Mouse (Mus musculus): ENCODE measurements at regions not wholly inside any gene's neighbourhood (a gene's known extent, or its start where the extent isn't known, plus 50 kb on each side); places are given as distances from the start of the nearest gene placed in this dataset.

DNA sequence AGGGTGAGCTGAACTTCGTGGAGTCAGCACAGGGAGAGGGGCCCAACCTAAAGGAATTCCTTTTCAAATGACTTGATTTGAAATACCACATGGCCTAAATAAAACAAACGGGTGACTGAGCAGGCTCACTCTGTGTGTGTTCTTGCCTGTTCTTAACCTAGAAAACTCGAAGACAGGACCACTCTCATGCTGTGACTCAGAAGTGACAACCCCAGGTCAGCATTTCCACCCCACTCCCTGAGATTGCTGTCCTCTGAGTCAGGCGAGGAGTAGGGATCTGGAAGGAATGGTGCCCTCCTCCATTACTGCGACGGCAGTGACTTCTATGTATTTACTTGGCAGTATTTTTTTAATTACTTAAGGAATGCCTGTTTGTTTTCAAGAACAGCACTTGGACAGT lies 155.8 kb upstream of the Rpl34 start:
- no peak for TF ChIP-seq CTCF (IDR thresholded peaks at IDR 0.05; ENCODE audit: borderline replicate concordance, insufficient read depth, low read length)
- TF ChIP-seq POLR2A (IDR thresholded peaks at IDR 0.05; ENCODE audit: low read depth, low read length), result no peak

Measured in embryonic fibroblast, embryonic 13.5 days (primary cell).